ENCODE assay signal across 19 mouse cellular contexts in the genomic region with DNA sequence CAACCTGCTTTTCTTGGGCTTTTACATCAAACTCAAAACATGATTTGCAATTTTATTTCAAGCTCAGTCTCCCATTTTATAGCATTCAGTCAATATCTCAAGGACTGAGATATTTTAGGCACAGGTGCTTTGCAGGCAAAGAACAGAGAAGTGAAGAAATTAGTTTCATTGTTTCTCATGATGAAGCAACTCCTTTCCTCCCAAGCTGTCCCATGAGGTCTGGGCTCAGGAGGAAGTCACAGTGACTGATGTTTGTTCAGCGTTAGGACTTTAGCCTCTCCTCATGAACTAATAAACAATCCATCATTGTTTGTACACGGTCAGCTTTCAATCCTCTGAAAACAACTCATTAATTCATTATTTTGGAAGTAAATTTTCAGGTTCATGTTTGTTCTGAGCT.
A peak's percentile ranks its signal among the peaks of the same experiment; 100 is the strongest.
DNase-seq lines count a peak whose midpoint lies in the region; ATAC-seq lines count a peak whose summit lies in the region.
"Had no signal": no experiment of that assay in that cellular context is flagged by ENCODE, and none has a peak within 500 bp of the region (broad histone marks: within the 10 kb centered on the region; RNA-seq: fewer than 3 reads in every experiment).

No protein-coding gene starts in this region.

- no peak overlapping the region for H3K4me3 ChIP-seq in heart, embryonic 10.5 days
- no peak overlapping the region for H3K4me3 ChIP-seq in heart, embryonic 12.5 days
- H3K4me3 ChIP-seq in brown adipose tissue, adult 24 weeks (ENCODE audit: insufficient read depth, low read depth, low read length) = no peak overlapping the region
- H3K4me3 ChIP-seq: forebrain, embryonic 13.5 days; neural tube, embryonic 13.5 days had no signal

- no peak overlapping the region for H3K9ac ChIP-seq in heart, embryonic 12.5 days
- H3K9ac ChIP-seq: forebrain, embryonic 13.5 days; liver, embryonic 14.5 days; neural tube, embryonic 13.5 days had no signal

- peak; percentile 4 for DNase-seq in heart, embryonic 10.5 days (ENCODE audit: low spot score)
- DNase-seq in 416B (ENCODE audit: low read depth) = peak; percentile 8
- DNase-seq in spleen, postnatal 14 days (ENCODE audit: low spot score in 2 of 2) = no peak
- DNase-seq in right cerebral cortex, postnatal 14 days = no peak
- DNase-seq: adrenal gland, adult 2 months; cerebellum, adult 2 months; embryo, embryonic 11 days; heart, postnatal 36 days; kidney, postnatal 10 days; left cerebral cortex, postnatal 4 days; spleen, adult 18-20 months; thymus, postnatal 25 days had no signal

- no peak overlapping the region for H3K4me2 ChIP-seq in heart, embryonic 12.5 days
- H3K4me2 ChIP-seq: forebrain, embryonic 13.5 days; neural tube, embryonic 13.5 days had no signal

- no peak overlapping the region for H3K27ac ChIP-seq in heart, embryonic 10.5 days
- no peak overlapping the region for H3K27ac ChIP-seq in heart, embryonic 12.5 days (ENCODE audit: poor library complexity, severe bottlenecking)
- H3K27ac ChIP-seq in brown adipose tissue, adult 24 weeks (replicated peaks; ENCODE audit: low read depth, low read length) = 0 out of 2 replicates have a peak overlapping the region, but pooled peaks have one; percentile 5
- H3K27ac ChIP-seq: forebrain, embryonic 13.5 days; liver, embryonic 14.5 days; neural tube, embryonic 13.5 days had no signal

- H3K36me3 ChIP-seq in heart, embryonic 10.5 days = no peaks in the 10 kb centered on the region
- no peaks in the 10 kb centered on the region for H3K36me3 ChIP-seq in heart, embryonic 12.5 days
- H3K36me3 ChIP-seq: G1E; neural tube, embryonic 13.5 days had no signal

- no peaks in the 10 kb centered on the region for H3K4me1 ChIP-seq in heart, embryonic 10.5 days
- no peaks in the 10 kb centered on the region for H3K4me1 ChIP-seq in heart, embryonic 12.5 days (replicated peaks)
- H3K4me1 ChIP-seq in brown adipose tissue, adult 24 weeks (ENCODE audit: control insufficient read depth, insufficient read depth, insufficient read length, low read length) = peaks cover 2% of the 10 kb centered on the region; the same call in 1 of the 2 replicates
- H3K4me1 ChIP-seq: forebrain, embryonic 13.5 days; neural tube, embryonic 13.5 days had no signal

- no peak for ATAC-seq in heart, embryonic 12.5 days (ENCODE audit: insufficient number of reproducible peaks, low FRiP score)
- peak; percentile 97 for ATAC-seq in megakaryocyte, adult 5-6 weeks (ENCODE audit: poor library complexity, severe bottlenecking)
- ATAC-seq: forebrain, embryonic 13.5 days had no signal

- WGBS in heart, embryonic 10.5 days = 55% methylated on average over 2 of the region's 2 CpGs
- 47% methylated on average over 2 of the region's 2 CpGs for WGBS in heart, embryonic 12.5 days

- H3K27me3 ChIP-seq in heart, embryonic 10.5 days (ENCODE audit: insufficient read depth, poor library complexity, severe bottlenecking) = no peaks in the 10 kb centered on the region
- H3K27me3 ChIP-seq in heart, embryonic 12.5 days (replicated peaks) = no peaks in the 10 kb centered on the region
- H3K27me3 ChIP-seq: forebrain, embryonic 13.5 days; neural tube, embryonic 13.5 days had no signal

- H3K9me3 ChIP-seq in heart, embryonic 10.5 days = no peaks in the 10 kb centered on the region
- H3K9me3 ChIP-seq in heart, embryonic 12.5 days (replicated peaks) = peaks cover 6% of the 10 kb centered on the region
- H3K9me3 ChIP-seq: forebrain, embryonic 13.5 days; G1E; neural tube, embryonic 13.5 days had no signal

Comparison
In these comparisons a context has a peak if more than half of its experiments do, and no peak if none do; other contexts are left out.
1. DNase-seq: peak in heart, embryonic 10.5 days (single experiment) and 416B (single experiment); none in spleen, postnatal 14 days (0 of 2) and right cerebral cortex, postnatal 14 days (single experiment).